Mouse (Mus musculus) layer of hippocampus, adult 9-10 months (tissue): ENCODE measurements around the gene Mcidas.

Source experiments
- DNase-seq: peaks from one replicate; pipeline ENCODE4 v3.0.0; 2022; ENCODE audit warnings: low spot score

Mcidas gene

DNA sequence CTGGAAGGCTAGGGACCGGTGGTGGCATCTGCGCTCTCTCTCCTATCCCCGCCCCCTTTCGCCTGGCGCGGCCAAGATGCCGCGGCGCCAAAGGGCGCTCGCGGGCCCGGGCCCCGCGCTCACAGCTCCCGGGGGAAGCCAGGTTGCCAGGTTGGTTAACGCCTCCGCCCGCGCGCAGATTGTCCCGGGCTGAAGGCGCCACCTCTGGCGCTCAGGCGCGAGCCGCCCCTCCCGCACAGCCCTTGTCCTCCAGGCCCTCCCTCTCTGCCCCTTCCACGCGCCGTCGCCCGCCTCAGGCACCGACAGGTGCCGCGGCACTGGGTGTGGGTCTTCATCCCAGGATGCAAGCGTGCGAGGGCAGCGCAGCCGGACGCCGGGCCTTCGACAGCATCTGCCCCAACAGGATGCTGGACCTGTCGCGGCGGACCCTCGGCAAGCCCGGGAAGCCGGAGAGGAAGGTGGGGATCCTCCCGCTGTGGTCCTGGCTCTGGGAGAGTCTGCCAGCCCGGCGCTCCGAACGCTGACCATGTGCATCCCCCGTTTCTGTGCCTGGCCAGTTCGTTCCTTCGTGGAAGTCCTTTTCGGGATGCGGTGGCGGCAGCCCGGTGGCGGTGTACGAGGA is at the start of gene Mcidas:
Gene Mcidas (plus strand): TSS at position 315 of the 622 bp plus-strand sequence.
- DNase-seq = no peak

DNA sequence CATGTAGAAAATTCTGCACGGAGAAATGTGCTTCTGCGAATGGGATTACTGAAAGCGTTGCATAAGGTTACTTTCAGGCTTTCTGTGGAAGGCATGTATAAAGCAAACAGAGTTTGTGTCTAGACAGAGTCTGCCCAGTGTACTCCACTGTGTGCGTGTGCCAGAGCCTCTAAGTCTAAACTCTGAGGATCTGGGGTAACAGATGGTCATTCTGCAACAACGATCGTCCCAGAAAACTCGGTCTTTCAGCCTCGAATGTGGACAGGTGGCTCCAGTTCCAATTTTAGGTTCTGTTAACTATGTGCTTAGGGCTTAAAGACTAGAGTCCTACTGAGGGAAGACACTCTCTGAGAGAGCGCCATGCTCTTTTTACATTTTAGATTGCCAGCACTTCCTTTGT is 48.3 kb upstream of the Mcidas start:
- DNase-seq = no peak

DNA sequence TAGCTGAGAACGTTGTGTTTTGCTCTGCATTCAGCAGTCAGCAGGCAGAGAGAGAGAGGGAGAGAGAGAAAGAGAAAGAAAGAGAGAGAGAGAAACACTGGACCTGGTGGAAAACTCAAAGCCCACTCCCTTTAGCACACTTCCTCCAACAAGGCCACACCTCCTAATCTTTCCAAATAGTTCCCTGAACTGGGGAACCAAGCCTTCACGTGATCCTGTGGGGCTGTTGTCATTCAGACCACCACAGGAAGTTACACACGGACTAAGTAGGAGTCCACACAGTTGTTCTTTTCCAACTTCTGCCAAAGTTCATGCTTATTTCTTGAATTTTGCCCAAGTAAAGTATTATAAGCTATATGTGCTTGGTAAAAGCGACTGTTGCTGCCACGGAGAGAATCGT is 47.7 kb upstream of the Mcidas start:
- DNase-seq = no peak

DNA sequence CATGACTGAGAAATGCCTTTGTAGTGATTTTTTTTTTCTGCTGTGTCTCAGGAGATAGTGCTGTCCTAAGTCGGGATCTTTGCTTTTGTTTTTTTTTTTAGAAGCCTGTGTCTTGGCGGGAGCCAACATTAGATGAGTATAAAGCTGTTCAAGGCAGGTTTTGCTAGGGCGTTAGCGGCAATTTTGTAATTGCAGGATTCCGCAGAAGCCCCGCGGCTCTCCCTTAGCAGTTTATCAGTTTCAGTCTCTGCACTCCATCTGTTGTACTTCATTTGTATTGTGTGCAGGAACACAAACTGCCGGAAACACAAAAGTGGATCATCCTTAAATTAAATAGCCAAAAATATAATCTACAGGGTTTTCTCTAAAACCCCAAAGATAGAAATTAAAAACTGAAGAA is 39.6 kb upstream of the Mcidas start:
- peak; percentile 21 for DNase-seq

DNA sequence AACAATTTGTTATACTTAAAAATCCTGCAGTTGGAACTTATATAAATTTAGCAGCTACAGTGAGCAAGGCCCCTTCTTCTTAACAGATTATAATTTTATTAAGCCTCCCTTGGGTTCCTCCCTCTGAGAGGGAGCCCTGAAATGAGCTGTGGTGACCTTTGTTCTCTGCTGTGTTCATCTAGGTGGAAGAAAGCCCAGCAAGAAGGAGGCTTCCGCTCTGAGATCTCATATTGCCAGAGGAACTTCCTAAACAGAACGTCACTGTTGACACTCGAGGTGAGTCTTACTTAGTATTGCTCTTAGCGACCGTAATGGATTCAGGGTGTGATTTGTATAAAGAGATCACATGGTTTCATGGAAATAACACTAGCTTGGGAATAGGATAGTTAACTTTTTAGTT is 30.6 kb upstream of the Mcidas start:
- DNase-seq = no peak

DNA sequence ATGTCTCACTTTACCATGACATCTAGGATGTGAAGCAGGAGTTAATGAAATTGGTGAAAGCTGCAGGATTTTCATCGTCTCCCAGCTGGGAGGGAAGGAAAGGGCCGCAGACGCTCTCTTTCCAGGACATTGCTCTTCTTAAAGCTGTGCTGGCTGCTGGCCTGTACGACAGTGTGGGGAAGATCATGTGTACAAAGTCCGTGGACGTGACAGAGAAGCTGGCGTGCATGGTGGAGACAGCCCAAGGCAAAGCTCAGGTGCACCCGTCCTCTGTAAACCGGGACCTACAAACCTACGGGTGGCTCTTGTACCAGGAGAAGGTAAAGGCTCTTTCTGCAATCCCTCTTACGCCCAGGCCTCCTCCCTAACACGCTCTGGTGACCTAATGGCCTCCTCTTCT is 29.2 kb upstream of the Mcidas start:
- DNase-seq = no peak

DNA sequence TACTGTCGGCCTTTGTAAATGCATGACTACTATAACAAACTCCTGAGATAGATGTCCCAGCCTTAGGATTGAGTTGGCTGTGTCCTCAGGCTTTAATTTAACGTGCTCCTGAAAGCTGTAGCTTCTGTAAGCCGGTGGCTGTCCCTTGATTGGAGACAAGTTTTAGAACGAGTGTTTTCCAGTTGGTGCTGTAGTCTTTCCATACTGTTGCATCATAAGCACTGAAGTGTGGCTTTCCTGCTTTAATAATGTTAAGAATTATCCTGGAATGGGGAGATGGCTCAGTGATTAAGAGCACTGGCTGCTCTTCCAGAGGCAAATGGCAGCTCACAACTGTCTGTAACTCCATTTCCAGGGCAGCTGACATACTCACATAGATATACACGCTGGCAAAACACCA is 26.4 kb upstream of the Mcidas start:
- DNase-seq = no peak

DNA sequence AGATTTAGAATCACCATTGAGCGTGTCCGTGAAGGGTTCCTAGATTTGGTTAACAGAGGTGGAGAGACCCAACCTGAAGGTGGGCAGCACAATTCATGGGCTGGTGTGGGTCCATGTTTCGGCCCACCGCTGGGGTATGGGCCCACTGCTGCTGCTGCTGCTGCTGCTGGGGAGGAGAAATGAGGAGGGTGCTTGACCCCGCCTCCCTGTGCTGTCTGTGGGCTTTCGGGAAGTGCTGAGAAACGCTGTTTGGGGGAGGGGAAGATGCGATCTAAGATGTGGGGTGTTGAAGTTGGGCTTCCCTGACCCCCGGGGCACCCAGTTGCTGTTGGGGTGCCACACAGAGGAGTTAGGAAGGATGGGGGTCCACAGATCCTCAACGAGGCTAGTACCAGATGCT is 16.9 kb upstream of the Mcidas start:
- DNase-seq = no peak

DNA sequence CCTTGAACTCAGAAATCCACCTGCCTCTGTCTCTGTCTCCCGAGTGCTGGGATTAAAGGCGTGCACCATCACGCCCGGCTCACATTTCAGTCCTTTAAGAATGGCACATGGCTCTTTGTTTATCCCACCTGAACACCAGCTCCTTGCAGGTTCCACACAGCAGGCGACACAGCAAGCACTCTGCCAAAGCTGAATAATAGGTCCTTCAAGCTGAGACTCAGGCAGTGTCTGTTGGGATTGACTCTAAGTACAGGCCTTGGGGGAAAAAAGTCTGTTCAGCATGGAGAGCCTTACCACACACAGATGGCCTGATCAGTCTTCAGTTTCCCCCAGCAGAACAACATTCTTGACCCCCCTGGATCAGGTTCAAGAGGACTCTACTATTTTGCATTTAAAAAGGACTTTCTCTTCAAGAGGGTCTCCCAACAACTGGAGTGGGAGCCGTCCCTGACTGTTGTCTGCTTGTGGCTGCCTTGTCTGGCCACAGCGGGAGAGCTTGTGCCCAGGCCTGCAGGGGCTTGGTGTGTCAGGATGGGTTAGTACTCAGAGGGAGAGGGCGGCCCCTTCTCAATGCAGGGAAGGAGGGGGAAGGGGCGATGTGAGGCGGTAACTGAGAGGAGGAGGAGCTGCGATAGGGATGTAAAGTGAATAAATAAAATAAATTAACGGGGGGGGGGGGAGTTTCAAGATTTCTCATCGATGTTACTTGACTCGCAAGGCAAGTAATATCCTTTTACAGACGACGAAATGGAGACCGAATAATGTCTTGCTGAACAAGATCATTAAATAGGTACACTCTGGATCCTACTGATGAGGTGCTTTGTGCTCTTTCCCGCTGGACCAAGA is 7.8 kb upstream of the Mcidas start:
- DNase-seq = no peak

DNA sequence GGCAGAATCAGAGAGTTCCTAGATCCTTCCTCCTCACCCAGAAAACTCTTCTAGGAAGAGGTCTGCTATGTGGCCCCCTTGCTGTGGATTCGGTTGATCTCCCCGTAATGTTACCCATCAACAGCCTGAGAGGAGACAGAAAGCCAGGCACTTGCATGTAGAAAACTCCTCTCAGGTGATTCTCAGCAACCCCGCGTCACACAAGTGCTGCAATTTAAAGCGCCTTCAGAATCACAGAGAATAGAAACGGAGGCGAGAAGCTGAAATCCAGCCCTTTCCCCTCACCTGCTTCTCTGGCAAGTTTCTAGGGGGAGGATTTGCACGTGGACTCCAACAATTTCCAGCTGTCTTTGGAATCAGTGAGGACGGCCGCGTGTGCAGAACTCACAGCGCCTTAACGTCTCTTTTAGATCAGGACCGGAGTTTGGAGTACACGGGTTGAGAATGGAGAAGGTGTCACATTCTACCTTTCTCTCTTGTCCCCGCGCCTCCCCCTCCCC is 7.1 kb upstream of the Mcidas start:
- DNase-seq = no peak

DNA sequence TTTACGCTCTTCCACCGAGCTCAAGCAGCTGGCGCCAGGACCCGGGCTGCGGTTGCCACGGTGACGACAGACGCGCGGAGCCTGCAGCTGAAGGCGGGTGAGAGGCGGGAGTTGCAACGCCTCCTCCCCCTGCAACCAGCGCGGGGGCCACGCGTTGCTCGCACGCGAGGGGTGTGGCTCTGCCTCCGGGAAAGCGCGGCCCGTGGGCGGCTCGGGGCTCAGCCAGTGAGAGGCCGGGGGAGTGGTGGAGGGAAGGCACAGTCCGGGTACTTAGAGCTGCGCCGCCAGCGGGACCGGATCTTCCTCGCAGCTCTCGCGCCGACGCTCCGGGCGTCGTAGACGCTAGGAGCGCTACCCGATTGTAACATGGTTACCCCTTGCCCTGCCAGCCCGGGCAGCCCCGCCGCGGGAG is 6.1 kb upstream of the Mcidas start, which contains the start of gene Ccno:
Gene Ccno (plus strand): TSS at position 271 of the 412 bp plus-strand sequence.
- DNase-seq = peak; percentile 80

DNA sequence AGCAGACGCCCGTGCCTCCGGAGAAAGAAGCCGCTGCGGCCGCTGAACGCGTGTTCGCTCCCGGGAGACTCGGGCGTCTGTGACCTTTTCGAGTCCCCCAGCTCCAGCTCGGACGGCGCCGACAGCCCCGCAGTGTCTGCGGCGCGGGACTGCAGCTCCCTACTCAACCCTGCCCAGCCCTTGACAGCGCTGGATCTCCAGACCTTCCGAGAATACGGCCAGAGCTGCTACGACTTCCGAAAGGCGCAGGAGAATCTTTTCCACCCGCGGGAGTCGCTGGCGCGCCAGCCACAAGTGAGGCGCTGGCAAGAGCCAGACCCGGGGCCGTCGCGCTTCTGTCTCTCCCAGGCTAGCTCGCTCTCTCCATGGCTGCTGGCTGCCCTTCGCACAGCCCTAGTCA is 5.7 kb upstream of the Mcidas start:
- DNase-seq = no peak

DNA sequence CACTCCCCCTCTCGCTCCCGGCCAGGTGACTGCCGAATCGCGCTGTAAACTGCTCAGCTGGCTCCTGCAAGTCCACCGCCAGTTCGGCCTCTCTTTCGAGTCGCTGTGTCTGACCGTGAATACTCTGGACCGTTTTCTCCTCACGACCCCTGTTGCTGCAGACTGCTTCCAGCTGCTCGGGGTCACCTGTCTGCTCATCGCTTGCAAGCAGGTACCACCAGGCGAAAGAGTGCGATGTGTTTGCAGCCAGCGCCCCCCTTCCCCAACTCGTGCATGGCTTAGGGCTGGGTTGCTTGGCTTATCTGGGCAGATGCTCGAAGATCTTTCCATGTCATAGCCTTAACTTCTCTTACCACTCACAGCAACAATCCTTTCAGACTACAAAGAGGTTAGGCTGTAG is 4.8 kb upstream of the Mcidas start:
- no peak for DNase-seq

DNA sequence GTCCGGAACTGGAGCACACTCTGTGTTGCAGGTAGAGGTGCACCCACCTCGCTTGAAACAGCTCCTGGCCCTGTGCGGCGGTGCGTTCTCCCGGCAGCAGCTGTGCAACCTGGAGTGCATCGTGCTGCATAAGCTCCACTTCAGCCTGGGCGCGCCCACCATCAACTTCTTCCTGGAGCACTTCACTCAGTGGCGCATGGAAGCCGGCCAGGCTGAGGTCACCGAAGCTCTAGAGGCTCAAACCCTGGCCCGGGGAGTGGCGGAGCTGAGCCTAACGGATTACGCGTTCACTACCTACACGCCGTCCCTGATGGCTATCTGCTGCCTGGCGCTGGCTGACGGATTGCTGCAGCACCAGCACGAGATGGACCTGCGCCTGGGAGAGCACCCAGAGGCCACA is 4.1 kb upstream of the Mcidas start:
- no peak for DNase-seq

DNA sequence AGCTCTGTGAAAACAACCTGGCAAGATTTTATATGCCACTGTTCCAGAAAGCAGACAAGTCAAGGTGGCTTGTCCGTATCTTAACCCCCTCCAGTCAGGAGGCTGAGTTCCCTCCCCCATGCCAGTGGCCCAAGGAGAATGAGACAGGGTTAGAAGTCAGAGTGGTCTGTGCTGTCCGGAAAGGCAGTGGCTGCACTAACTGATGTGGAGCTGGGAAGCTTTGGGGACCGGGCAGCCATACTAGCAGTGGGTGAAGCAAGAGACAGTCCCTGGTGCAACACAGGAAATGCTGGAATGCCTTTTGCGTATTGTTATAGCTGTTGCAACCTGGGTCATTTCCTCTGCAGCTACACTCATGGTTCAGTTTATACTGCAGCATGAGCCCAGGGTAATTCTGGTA is 3.3 kb upstream of the Mcidas start:
- DNase-seq = no peak

DNA sequence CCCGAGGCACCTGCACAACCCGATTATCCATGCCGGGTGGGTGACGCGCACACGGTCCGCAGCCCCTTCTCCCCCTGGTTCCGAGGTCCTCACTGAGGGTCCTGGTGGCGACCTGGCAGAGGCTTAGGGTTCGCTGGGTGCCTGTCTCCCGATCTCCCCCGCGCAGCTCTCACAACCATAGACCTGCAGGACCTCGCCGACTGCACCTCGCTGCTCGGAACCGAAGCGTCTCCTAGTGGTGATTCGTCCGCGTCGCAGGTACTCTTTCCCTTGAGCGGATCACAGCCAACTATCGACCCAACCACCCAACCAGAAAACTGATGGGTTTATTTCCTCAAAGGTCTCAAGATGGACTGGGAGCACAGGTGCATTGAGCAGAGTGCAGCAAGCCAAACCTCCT is 546 bp downstream of the Mcidas start:
- no peak for DNase-seq

DNA sequence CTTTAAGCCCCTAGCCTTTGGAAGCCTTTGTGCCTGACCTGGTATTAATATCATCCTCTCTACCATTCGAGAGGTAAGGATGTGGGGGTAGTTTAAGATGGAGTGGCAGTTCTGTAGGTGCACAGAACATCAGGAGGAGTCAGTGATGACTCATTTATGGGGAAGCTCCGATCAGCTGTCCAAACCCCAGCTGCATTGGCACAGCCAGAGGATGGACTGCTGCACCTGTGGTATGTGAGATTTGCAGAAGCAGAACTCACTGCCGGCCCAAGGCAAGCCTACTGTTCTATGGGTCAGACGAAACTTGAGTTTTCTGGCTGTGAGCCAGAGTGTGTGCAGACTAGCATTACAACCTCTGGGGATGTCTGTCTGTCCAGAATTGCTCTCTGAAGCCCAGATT is 2.8 kb downstream of the Mcidas start:
- no peak for DNase-seq

DNA sequence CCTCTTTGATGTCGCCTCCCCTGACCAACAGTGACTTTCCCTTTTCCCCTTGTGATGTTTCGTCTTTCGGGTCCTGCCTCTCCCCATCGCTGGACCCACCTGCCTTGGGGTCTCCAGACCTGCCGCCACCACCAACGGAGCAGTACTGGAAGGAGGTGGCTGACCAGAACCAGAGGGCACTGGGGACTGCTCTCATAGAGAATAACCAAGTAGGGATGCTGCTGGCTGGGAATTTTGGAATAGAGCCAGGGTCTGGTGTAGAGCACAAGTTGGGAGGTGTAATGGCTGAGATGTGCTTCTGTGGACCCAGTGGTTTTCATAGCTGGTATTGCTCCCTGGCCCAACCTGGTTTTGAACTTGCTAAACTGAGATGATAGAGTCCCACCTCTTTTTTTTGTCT is 3.7 kb downstream of the Mcidas start:
- no peak for DNase-seq

DNA sequence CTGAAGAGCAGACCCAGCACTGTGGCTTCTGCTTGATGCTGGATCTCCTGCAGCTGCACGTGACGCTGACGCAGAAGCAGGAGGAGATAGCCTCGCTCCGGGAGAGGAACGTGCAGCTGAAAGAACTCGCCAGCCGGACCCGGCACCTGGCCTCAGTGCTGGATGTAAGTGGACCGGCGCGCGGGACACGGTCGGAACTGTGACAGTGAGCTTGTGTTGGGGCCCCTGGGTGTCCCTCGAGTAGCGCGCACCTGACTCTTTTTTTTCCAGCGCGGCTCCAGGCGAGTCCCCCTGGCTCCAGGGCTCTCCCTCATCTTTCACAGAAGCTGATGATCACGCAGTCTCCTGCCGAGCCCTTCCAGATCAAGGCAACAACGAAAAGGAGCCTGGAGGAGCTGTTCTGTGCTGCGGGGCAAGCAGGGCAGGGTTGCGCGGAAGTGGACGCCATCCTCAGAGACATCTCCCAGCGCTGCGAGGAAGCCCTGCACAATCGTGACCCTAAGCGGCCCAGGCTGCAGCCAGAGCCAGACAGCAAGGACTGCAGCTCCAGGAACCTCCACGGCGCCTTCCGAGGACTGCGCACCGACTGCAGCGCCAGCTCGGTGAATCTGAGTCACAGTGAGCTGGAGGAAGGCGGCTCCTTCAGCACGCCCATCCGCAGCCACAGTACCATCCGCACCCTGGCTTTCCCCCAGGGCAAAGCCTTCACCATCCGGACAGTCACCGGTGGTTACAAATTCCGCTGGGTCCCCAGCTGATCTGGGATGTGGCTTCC is 5.0 kb downstream of the Mcidas start:
- no peak for DNase-seq

DNA sequence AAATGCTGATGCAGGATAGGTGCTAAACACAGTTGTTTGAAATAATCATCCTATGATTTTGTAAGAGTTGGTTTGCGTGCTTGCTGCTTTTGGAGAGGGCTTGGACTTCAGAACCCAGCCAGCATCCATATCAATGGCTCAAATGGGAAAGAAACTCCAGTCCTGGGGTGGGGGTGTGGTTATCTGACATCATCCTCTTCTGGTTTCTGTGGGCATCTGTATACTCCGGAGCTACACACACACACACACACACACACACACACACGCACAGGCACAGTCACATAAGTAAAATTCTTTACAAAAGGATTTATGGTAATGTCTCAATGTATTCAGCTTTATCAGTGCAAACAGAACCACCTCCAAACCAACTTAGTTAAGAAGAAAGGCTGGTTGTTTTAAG is 6.4 kb downstream of the Mcidas start:
- DNase-seq = no peak

DNA sequence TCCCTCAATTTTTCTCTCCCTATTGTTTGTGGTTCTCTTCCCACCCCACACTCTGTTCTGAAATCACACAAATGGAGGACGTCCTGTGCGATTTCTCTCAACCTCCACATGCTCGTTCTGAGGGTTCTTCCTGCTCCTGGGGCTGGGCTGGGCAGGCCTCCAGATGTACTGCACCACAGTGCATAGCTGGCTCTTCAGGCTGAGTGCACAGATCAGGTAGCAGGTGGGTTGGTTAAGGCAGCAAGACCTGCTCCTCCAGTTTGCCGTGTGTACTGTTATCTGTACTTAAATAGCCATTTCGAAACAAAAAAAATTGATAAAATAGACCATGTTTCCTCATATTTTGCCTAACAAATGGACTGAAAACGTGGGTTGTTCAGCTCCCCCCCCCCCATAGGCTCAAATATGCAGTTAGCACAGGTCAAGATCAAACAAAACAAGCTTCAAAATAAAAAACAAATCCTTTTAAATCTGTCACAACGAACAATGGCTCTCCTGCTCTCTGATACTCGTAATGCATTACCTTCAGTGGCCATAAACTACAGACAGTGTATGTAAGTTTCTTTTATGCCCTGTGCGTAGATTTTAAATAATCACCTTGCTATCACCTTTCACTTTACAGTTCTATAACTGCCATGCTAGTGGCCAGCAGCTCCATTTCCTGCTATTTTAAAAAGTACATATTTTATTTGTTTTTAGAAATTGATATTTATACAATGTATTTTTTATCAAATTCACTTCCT is 7.1 kb downstream of the Mcidas start:
- DNase-seq = no peak

DNA sequence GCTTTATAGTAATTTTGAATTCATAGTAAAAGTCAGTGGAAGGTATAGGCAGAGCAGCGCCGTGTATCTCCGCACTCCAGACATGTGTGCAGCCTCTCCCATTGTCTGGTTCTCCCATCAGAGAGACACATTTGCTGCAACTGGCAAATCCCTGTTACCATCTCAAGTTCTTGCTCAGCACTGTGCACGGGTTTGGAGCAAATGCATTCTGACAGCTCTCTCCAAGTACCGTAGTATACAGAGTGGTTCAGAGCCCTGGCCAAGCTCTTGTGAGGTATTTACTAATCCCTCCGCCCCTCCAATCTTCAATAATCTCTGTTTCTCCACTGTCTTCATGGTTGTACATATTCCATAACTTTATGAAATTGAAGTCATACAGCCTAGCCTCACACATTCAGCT is 19.0 kb downstream of the Mcidas start:
- DNase-seq = no peak
